Mouse (Mus musculus) neural tube, embryonic 14.5 days (tissue): ENCODE results near the gene Hmgb1. TPM values are rescaled to one million over a fixed set of nuclear protein-coding genes. Genes with fewer than 3 reads are reported as not detected.
"Not testable (repeated sequence)": the region's sequence is repeated elsewhere in the genome, so short reads cannot be mapped to it uniquely, and the experiment has no call there.

Experiments used
- ATAC-seq: fragments of 200-750 bp; cut with Nextera tagmentation; 2 replicates; pipeline ENCODE4 v1.8.0; 2017; ENCODE audit warnings: low read depth, mild to moderate bottlenecking, moderate TSS enrichment, moderate library complexity
- H3K27ac ChIP-seq: fragments of 300-500 bp; sonication (generic); 2 replicates; pipeline ENCODE4 v1.5.1; 2014; ENCODE audit warnings: low read depth, mild to moderate bottlenecking, control low read depth, low read length, moderate library complexity, mixed read lengths
- H3K27me3 ChIP-seq: fragments of 300-500 bp; sonication (generic); 2 replicates; pipeline ENCODE4 v1.6.1; 2014; ENCODE audit warnings: low read length; ENCODE audit not compliant: control insufficient read depth, insufficient read depth
- H3K36me3 ChIP-seq: fragments of 300-500 bp; sonication (generic); 2 replicates; pipeline ENCODE4 v1.6.1; 2014; ENCODE audit warnings: low read length, mixed read lengths; ENCODE audit not compliant: control insufficient read depth, insufficient read depth
- H3K4me1 ChIP-seq: fragments of 300-500 bp; sonication (generic); 2 replicates; pipeline ENCODE4 v1.6.1; 2014; ENCODE audit warnings: low read length; ENCODE audit not compliant: control insufficient read depth, insufficient read depth
- H3K4me2 ChIP-seq: fragments of 300-500 bp; sonication (generic); 2 replicates; pipeline ENCODE4 v1.6.1; 2014; ENCODE audit warnings: mild to moderate bottlenecking, low read depth, low read length, control low read depth
- H3K4me3 ChIP-seq: fragments of 300-500 bp; sonication (generic); 2 replicates; pipeline ENCODE4 v1.5.1; 2014; ENCODE audit warnings: low read depth, low read length, control low read depth, mixed read lengths
- H3K9ac ChIP-seq: fragments of 300-500 bp; sonication (generic); replicated peaks from 2 replicates; pipeline ENCODE4 v1.6.1; 2014; ENCODE audit warnings: low read depth, mild to moderate bottlenecking, control low read depth, low read length, mixed read lengths
- H3K9me3 ChIP-seq: fragments of 300-500 bp; sonication (generic); 2 replicates; pipeline ENCODE4 v1.6.1; 2016; ENCODE audit warnings: low read length; ENCODE audit not compliant: control insufficient read depth
- WGBS: fragments of 180-500 bp; shearing (Covaris S2); extraction: QIAGEN DNeasy Blood & Tissue Kit; methylation state at CpG from one replicate; pipeline ENCODE4 v1.1.7; 2014; 5-methylcytosine and 5-hydroxymethylcytosine counted together
- polyA plus RNA-seq: library from polyadenylated mRNA; unstranded; fragments of >200 nt; fragmentation: Nextera tagmentation; extraction: Ambion mirVana; gene quantifications from 2 replicates; pipeline ENCODE4 v1.2.1, GENCODE M21; 2014

The Hmgb1 gene
- polyA plus RNA-seq, 1 experiment from 2014 or later: 766 TPM

DNA sequence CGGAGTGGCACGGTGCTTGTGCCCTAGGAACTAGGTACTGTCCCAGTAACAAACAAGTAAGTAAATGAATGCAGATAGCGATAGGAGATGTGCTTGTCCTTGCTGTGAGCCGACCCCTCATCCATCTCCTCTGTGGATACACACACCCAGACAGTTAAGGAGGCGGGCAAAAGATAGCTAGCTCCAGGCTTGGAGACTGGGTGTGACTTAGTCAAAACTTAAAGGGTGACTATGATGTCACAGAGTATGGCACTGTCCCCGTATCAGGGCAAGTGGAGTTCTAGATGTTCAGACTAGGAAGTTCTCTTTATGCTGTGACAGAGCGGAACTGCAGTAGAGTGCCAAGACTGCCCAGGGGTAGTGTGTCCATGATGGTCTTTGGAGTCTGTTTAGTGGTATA, 37.6 kb downstream of the Hmgb1 start:
- H3K9ac ChIP-seq: no peak overlapping the region
- no peaks in the 10 kb centered on the region for H3K4me1 ChIP-seq
- no peaks in the 10 kb centered on the region for H3K36me3 ChIP-seq
- WGBS: 94% methylated on average over 7 of the region's 7 CpGs
- no peaks in the 10 kb centered on the region for H3K9me3 ChIP-seq
- ATAC-seq: no peak
- no peak overlapping the region for H3K27ac ChIP-seq
- no peaks in the 10 kb centered on the region for H3K27me3 ChIP-seq
- H3K4me2 ChIP-seq: no peak overlapping the region
- no peak overlapping the region for H3K4me3 ChIP-seq

DNA sequence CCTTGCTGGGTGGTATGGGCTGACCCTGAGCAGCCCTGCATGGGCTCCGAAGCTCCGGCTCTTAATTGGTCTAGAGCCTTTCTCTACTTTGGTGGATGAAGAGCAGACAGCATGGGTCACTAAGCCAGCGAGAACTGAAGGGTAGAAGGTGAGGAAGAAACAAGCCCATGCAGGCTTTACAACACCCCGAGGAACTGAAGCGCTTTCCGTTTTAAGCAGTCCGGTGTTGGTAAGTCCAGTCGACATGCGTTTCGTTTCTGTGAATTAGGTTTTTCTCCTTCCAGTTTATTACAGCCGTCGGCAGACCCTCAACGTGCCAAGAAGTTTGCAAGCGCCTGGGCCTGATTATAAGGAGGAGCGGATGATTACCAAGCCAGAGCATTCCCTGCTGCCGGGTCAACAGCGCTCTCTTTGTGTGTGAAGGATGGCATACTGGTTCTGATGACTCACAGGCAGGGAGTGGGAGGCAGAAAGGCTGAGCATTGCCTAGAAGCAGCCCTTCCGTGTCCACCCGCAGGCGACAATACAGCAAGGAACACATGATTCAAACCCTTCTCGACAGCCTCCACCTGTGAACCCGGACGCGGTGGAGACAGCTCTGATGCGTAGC, 40.4 kb downstream of the Hmgb1 start:
- no peak for ATAC-seq
- H3K9me3 ChIP-seq: no peaks in the 10 kb centered on the region
- no peak overlapping the region for H3K4me3 ChIP-seq
- no peak overlapping the region for H3K4me2 ChIP-seq
- 76% methylated on average over 25 of the region's 25 CpGs for WGBS
- no peaks in the 10 kb centered on the region for H3K4me1 ChIP-seq
- no peak overlapping the region for H3K27ac ChIP-seq
- no peaks in the 10 kb centered on the region for H3K36me3 ChIP-seq
- H3K27me3 ChIP-seq: no peaks in the 10 kb centered on the region
- H3K9ac ChIP-seq: no peak overlapping the region

DNA sequence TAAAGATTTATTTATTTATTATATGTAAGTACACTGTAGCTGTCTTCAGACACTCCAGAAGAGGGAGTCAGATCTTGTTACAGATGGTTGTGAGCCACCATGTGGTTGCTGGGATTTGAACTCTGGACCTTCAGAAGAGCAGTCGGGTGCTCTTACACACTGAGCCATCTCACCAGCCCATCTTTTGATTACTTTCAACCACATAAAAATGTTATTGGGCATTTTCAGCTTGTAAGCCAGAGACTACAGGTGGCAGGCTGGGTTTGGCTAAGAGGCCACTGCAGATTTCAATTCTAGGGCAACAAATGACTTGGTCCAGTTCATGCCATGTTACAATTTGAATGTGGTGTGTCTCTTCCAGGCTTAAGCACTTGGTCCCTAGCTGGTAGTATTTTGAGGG, 43.1 kb downstream of the Hmgb1 start:
- WGBS: 100% methylated on average over 1 of the region's 1 CpGs

DNA sequence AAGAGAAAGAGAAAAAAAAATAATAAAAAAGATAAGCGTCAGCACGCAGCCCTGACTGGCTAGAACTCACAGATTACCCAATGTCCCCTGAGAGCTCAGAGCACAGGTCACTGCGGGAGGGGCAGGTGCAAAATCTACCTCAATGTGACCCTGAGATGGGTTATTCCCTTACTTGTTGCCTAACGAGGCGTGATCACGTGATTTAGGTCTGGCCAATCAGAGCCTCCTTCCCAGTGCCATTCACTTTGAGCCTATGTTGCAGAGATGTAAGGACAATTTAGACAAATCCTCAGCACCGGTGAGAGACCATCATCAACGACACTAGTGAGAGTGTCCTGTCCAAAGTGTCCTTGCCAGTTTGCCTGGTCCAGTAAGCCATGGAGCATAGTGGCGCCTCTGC, 44.0 kb downstream of the Hmgb1 start:
- WGBS: 65% methylated on average over 9 of the region's 9 CpGs
- Histone ChIP-seq H3K27ac (no peak overlapping the region), H3K9me3 (no peaks in the 10 kb centered on the region), H3K9ac (no peak overlapping the region), H3K36me3 (no peaks in the 10 kb centered on the region), H3K4me1 (no peaks in the 10 kb centered on the region), H3K4me2 (no peak overlapping the region), H3K4me3 (no peak overlapping the region), H3K27me3 (no peaks in the 10 kb centered on the region)
- ATAC-seq: no peak

More for the DNA sequence above, 43.1 kb downstream of the Hmgb1 start:
- ATAC-seq, H3K9ac ChIP-seq, H3K4me2 ChIP-seq, H3K9me3 ChIP-seq, H3K4me3 ChIP-seq, H3K27ac ChIP-seq, H3K27me3 ChIP-seq, H3K36me3 ChIP-seq, H3K4me1 ChIP-seq: not testable (repeated sequence)

DNA sequence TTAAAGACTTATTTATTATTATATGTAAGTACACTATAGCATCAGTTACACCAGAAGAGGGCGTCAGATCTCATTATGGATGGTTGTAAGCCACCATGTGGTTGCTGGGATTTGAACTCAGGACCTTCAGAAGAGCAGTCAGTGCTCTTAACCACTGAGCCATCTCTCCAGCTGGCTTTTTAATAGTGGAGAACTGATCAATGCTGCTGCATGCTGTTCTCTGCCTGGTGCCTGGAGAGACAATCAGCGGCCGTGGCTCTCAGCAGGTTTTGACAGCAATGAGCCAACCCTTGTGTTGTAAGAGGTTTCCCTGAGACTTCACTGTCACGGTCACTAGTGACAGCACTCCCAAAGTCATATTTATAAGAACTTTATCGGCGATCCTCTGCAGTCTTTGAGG, 46.2 kb downstream of the Hmgb1 start:
- not testable (repeated sequence) for H3K4me2 ChIP-seq, H3K27ac ChIP-seq, H3K27me3 ChIP-seq, H3K4me3 ChIP-seq, H3K9ac ChIP-seq, ATAC-seq, H3K9me3 ChIP-seq, H3K36me3 ChIP-seq, H3K4me1 ChIP-seq
- WGBS: 91% methylated on average over 6 of the region's 6 CpGs

DNA sequence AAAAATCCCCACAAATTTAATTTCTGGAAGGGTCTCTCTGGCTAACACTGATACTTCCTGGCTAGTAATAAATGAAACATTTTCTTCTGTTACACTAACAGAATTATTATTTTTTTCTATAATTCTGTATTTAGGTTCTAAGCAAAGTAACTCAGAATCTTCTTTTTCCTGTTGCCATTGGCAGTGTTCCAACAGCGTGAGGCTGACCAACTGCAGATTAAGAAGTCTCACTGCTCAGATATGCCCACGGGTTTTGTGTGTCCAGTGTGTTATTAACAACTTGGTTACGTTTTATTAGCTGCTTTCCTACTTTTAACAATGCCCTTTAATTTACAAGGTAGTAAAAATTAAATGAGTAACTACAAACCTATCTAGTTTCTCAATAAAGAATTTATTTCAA, 46.8 kb downstream of the Hmgb1 start:
- H3K27me3 ChIP-seq: no peaks in the 10 kb centered on the region
- no peaks in the 10 kb centered on the region for H3K4me1 ChIP-seq
- H3K4me2 ChIP-seq: no peak overlapping the region
- WGBS: 76% methylated on average over 3 of the region's 3 CpGs
- no peaks in the 10 kb centered on the region for H3K9me3 ChIP-seq
- no peaks in the 10 kb centered on the region for H3K36me3 ChIP-seq
- no peak overlapping the region for H3K27ac ChIP-seq
- no peak overlapping the region for H3K9ac ChIP-seq
- H3K4me3 ChIP-seq: no peak overlapping the region
- ATAC-seq: no peak

DNA sequence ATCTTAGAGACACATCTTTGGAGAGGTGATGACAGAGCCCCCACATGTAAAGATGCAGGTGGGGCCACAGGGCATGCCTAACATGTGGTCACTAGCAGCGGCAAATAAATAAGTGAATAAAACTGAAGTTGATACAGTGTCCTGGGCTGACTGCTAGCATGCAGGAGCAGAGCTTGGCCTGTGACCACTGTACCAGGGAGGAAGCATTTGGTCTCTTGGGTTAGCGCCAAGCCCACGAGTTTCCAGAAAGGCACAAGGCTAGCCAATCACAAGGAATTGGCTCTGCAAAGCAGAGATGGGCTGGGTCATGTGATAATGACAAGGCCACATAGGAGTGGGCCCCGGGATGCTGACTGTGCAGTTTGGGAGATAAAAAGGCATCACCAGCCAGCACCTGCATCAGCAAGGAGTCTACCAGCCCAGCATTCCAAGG, 47.3 kb downstream of the Hmgb1 start:
- no peaks in the 10 kb centered on the region for H3K4me1 ChIP-seq
- H3K4me3 ChIP-seq: no peak overlapping the region
- no peaks in the 10 kb centered on the region for H3K27me3 ChIP-seq
- H3K9ac ChIP-seq: no peak overlapping the region
- H3K4me2 ChIP-seq: no peak overlapping the region
- no peaks in the 10 kb centered on the region for H3K9me3 ChIP-seq
- WGBS: 83% methylated on average over 4 of the region's 4 CpGs
- no peaks in the 10 kb centered on the region for H3K36me3 ChIP-seq
- H3K27ac ChIP-seq: no peak overlapping the region
- ATAC-seq: no peak

DNA sequence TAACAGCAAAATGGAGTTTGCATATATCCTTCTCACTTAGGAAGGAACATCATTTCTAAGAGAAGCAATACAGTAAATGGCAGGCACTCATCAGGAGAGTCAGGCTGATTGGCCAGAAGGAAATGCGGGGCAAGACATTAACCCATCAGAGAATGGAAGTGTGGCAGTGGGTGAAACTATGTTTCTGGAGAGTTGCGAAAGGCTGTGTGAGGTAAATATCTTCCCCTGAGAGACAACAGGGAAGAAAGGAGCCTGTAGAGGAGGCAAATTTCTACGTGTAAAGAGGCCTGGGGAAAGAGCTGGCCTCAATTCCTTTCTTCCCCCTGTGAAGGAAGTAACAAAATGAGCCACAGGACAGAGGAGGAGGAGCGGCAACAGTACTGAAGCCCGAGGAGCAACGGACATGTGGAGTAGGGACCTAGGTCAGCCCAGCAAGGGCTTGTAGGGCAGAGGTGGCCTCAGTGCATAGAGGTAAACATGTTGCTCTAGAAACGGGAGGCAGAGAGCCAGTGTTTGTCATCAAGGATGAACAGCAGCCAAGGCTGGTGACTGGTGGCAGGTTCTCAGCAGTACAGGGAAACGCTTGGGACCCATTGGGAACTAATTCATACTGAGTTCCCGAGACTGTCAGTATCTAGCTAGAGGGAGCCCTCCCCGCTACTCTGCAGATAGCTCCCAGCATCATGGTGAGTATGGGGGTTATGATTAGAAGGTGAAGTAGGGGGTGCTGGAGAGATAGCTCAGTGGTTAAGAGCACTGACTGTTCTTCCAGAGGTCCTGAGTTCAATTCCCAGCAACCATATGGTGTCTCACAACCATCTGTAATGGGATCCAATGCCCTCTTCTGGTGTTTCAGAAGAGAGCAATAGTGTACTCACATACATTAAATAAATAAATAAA, 48.6 kb downstream of the Hmgb1 start:
- ATAC-seq: no peak
- WGBS: 86% methylated on average over 10 of the region's 10 CpGs

DNA sequence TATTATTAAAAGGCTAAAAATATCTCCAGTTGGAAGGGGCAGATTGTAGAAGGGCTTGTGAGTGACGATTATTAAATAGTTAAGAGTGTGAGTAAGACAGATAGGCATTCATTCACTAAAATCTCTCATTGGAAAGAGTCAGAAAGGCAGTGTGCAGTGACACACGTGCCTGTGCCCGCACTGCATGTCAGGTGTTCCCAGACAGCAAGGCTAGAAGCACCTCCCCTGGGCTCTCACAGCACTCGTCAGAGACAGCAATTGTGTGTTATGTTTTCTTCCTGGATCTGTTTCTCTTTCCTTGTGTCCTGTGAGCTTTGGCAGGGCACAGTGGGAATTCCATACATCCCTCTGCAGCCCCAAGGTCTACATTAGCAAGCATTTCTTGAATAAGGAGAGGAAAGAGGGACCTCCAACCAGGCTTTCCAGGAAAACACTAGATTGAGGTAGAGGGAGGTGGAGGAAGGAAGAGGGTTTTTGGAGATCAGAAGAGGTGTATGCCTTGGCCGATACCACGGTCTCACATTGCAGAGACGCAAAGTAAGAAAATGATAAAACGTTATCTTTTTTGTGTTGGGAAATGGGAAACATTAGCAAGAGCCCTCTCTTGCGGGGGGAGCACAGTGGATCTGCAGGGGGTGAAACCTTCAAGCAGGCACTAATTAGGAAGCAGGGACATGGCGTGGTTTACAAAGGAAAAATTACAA, 49.4 kb downstream of the Hmgb1 start:
- Histone ChIP-seq H3K4me3 (no peak overlapping the region), H3K27ac (no peak overlapping the region), H3K9ac (no peak overlapping the region), H3K36me3 (no peaks in the 10 kb centered on the region), H3K9me3 (no peaks in the 10 kb centered on the region), H3K4me2 (no peak overlapping the region), H3K4me1 (no peaks in the 10 kb centered on the region), H3K27me3 (no peaks in the 10 kb centered on the region)
- 81% methylated on average over 10 of the region's 10 CpGs for WGBS
- ATAC-seq: no peak

More for the DNA sequence above, 48.6 kb downstream of the Hmgb1 start:
- Histone ChIP-seq H3K27me3 (no peaks in the 10 kb centered on the region), H3K36me3 (no peaks in the 10 kb centered on the region), H3K4me1 (no peaks in the 10 kb centered on the region), H3K9me3 (no peaks in the 10 kb centered on the region), H3K4me3 (no peak overlapping the region), H3K27ac (no peak overlapping the region), H3K4me2 (no peak overlapping the region), H3K9ac (no peak overlapping the region)
